Mouse (Mus musculus): ENCODE measurements around the gene Eif2ak1. TPM values are rescaled to one million over a fixed set of nuclear protein-coding genes. Genes with fewer than 3 reads are reported as not detected.

Eif2ak1 gene
- polyA plus RNA-seq, 1 experiment from 2014 or later = 32.2 TPM

- no peak overlapping the region for H3K4me2 ChIP-seq (ENCODE audit: low read depth, low read length)
- no peaks in the 10 kb centered on the region for H3K9me3 ChIP-seq (ENCODE audit: control insufficient read depth, low read length)
- H3K36me3 ChIP-seq (ENCODE audit: control insufficient read depth, insufficient read depth, low read length) = peaks cover 13% of the 10 kb centered on the region
Observed at GRCm38 (mm10) chr5:143933414-143933813, 115.8 kb downstream of the Eif2ak1 start.

GRCm38 (mm10) chr5:143933875-143934274 lies 116.3 kb downstream of the Eif2ak1 start:
- H3K27me3 ChIP-seq (replicated peaks; ENCODE audit: control insufficient read depth, insufficient read depth, low read length) = no peaks in the 10 kb centered on the region
- no peaks in the 10 kb centered on the region for H3K9me3 ChIP-seq (ENCODE audit: control insufficient read depth, low read length)
- no peak for ATAC-seq
- no peak overlapping the region for H3K9ac ChIP-seq (ENCODE audit: low read depth, low read length)
- WGBS = 77% methylated on average over 1 of the region's 1 CpGs
- no peak overlapping the region for H3K4me2 ChIP-seq (ENCODE audit: low read depth, low read length)
- no peak overlapping the region for H3K4me3 ChIP-seq (ENCODE audit: low read length)
- peaks cover 7% of the 10 kb centered on the region; the same call in 1 of the 2 replicates for H3K4me1 ChIP-seq (ENCODE audit: control insufficient read depth, insufficient read depth, low read length)
- peaks cover 13% of the 10 kb centered on the region for H3K36me3 ChIP-seq (ENCODE audit: control insufficient read depth, insufficient read depth, low read length)
- no peak overlapping the region for H3K27ac ChIP-seq (ENCODE audit: low read length)

More at GRCm38 (mm10) chr5:143933414-143933813, 115.8 kb downstream of the Eif2ak1 start:
- no peak for ATAC-seq
- Histone ChIP-seq H3K27ac (ENCODE audit: low read length) (no peak overlapping the region), H3K27me3 (replicated peaks; ENCODE audit: control insufficient read depth, insufficient read depth, low read length) (no peaks in the 10 kb centered on the region), H3K4me3 (ENCODE audit: low read length) (no peak overlapping the region), H3K9ac (ENCODE audit: low read depth, low read length) (no peak overlapping the region), H3K4me1 (ENCODE audit: control insufficient read depth, insufficient read depth, low read length) (peaks cover 7% of the 10 kb centered on the region; the same call in 1 of the 2 replicates)
- WGBS = 88% methylated on average over 11 of the region's 11 CpGs

GRCm38 (mm10) chr5:143936156-143936555 lies 118.6 kb downstream of the Eif2ak1 start:
- H3K27me3 ChIP-seq (replicated peaks; ENCODE audit: control insufficient read depth, insufficient read depth, low read length) = no peaks in the 10 kb centered on the region
- 86% methylated on average over 9 of the region's 9 CpGs for WGBS
- no peak overlapping the region for H3K4me2 ChIP-seq (ENCODE audit: low read depth, low read length)
- H3K4me3 ChIP-seq (ENCODE audit: low read length) = no peak overlapping the region
- peaks cover 7% of the 10 kb centered on the region; the same call in 1 of the 2 replicates for H3K4me1 ChIP-seq (ENCODE audit: control insufficient read depth, insufficient read depth, low read length)
- 0 out of 2 replicates have a peak, but pooled peaks cover under 1% of the 10 kb centered on the region for H3K36me3 ChIP-seq (ENCODE audit: control insufficient read depth, insufficient read depth, low read length)
- no peak overlapping the region for H3K9ac ChIP-seq (ENCODE audit: low read depth, low read length)
- H3K9me3 ChIP-seq (ENCODE audit: control insufficient read depth, low read length) = no peaks in the 10 kb centered on the region
- no peak overlapping the region for H3K27ac ChIP-seq (ENCODE audit: low read length)
- ATAC-seq = no peak

DNA sequence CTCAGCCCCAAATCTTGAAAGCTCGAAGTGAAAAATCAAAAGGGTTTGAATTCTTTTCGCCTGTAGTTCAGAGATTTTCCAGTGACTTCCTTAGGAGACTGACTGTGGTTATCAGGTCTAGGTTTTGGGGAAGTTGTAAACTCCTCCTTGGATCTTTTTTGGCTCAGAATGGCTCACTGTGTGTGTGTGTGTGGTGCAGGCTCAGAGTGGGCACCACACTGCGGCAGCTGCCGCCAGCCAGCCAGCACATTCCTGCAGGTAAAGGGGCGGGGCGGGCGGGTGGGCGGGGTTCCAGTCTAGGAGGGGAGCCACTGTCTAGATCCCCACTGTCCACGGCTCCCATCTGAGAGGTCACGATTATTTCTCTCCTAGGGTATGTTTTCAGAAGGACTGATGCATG lies 124.0 kb downstream of the Eif2ak1 start:
- H3K4me1 ChIP-seq (ENCODE audit: control insufficient read depth, insufficient read depth, low read length) = no peaks in the 10 kb centered on the region
- no peaks in the 10 kb centered on the region for H3K27me3 ChIP-seq (replicated peaks; ENCODE audit: control insufficient read depth, insufficient read depth, low read length)
- H3K9me3 ChIP-seq (ENCODE audit: control insufficient read depth, low read length) = no peaks in the 10 kb centered on the region
- H3K4me3 ChIP-seq (ENCODE audit: low read length) = no peak overlapping the region
- 16% methylated on average over 10 of the region's 10 CpGs for WGBS
- no peak overlapping the region for H3K9ac ChIP-seq (ENCODE audit: low read depth, low read length)
- H3K36me3 ChIP-seq (ENCODE audit: control insufficient read depth, insufficient read depth, low read length) = no peaks in the 10 kb centered on the region
- ATAC-seq = peak; percentile 46; the same call in 1 of the 2 replicates
- H3K4me2 ChIP-seq (ENCODE audit: low read depth, low read length) = 0 out of 2 replicates have a peak overlapping the region, but pooled peaks have one; percentile 14
- H3K27ac ChIP-seq (ENCODE audit: low read length) = no peak overlapping the region

DNA sequence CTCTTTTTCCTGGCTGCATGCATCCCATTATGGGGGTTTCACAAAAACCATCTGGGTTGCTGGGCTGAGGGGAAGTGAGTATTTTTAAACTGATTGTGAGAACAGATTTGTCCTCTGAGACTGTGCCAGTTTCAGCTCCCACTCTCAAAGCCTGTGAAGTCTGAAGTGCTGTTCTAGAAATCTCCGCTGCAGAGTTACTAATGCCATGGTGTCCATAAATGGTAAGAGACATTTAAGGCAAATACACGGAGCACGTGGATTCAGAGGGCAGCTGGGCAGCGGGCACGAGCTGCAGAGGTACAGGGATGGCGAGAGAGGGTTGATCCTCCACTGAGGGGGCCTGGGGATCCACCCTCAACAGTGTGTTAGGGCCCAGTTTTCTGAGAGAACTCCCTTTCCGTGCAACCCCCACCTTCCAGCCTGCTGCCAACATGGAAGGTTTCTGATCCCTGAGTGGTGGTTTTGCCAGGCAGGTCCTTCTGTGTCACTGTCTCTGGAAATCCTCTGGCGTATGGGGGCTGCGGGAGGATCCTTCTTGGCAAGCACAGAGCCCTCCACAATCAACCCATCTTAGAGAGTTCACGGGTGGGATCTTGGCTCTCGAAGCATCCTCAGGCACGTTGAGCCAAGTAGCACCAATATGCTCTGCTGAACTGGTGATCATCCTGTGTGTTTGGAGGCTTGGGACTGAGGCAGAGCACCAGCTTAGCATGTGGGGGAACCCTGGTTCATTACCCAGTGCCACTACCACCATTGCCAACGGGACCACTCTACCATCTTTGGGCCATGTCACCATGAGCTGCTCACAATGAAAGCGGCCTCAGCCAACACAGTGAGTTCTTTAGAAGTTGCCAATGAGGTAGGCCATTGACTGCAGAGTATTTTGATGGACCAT lies 125.9 kb downstream of the Eif2ak1 start:
- Histone ChIP-seq H3K4me3 (ENCODE audit: low read length) (no peak overlapping the region), H3K9me3 (ENCODE audit: control insufficient read depth, low read length) (no peaks in the 10 kb centered on the region), H3K4me1 (ENCODE audit: control insufficient read depth, insufficient read depth, low read length) (no peaks in the 10 kb centered on the region), H3K27ac (ENCODE audit: low read length) (no peak overlapping the region), H3K36me3 (ENCODE audit: control insufficient read depth, insufficient read depth, low read length) (no peaks in the 10 kb centered on the region), H3K4me2 (ENCODE audit: low read depth, low read length) (no peak overlapping the region), H3K27me3 (replicated peaks; ENCODE audit: control insufficient read depth, insufficient read depth, low read length) (no peaks in the 10 kb centered on the region), H3K9ac (ENCODE audit: low read depth, low read length) (no peak overlapping the region)
- ATAC-seq = no peak
- WGBS = 84% methylated on average over 14 of the region's 14 CpGs

DNA sequence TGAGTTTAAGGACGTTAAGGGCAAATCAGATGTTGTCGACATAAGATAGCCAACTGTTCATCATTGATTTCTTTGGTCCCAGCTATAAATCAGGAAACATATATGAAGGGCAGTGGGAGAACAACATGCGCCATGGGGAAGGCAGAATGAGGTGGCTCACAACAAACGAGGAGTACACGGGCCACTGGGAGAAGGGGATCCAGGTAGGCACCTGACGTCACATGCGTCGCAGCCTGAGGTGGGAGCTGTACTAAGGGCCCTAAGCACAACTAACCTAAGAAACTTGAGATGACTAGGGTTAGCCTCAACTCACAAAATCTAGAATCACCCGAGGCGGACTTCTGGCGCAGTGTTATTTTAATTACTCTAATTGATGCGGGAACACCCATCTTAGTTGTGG lies 130.8 kb downstream of the Eif2ak1 start:
- Histone ChIP-seq H3K27ac (ENCODE audit: low read length) (no peak overlapping the region), H3K4me2 (ENCODE audit: low read depth, low read length) (no peak overlapping the region), H3K9ac (ENCODE audit: low read depth, low read length) (no peak overlapping the region), H3K4me3 (ENCODE audit: low read length) (no peak overlapping the region), H3K4me1 (ENCODE audit: control insufficient read depth, insufficient read depth, low read length) (no peaks in the 10 kb centered on the region), H3K27me3 (replicated peaks; ENCODE audit: control insufficient read depth, insufficient read depth, low read length) (no peaks in the 10 kb centered on the region), H3K36me3 (ENCODE audit: control insufficient read depth, insufficient read depth, low read length) (no peaks in the 10 kb centered on the region), H3K9me3 (ENCODE audit: control insufficient read depth, low read length) (no peaks in the 10 kb centered on the region)
- WGBS = 80% methylated on average over 12 of the region's 12 CpGs
- ATAC-seq = no peak

DNA sequence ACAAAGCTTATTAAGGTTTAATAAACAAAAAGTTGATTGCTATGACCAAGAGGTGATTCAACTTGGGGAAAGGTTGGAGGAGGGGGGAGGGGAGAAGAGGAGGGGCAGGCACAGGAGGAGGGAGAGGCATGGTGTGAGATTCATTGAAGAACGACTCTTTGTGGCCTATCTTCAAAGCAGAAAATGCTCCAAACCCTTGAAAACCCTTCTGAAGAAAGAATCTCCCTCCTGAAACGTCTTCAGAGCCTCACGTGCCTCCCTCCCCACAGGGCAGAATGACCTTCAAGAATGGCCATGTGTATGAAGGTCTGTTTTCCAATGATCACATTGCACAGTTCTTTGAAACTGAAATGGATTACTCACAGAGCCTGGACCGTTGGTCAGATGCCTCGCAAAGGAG lies 132.4 kb downstream of the Eif2ak1 start:
- Histone ChIP-seq H3K4me2 (ENCODE audit: low read depth, low read length) (no peak overlapping the region), H3K9me3 (ENCODE audit: control insufficient read depth, low read length) (no peaks in the 10 kb centered on the region), H3K4me1 (ENCODE audit: control insufficient read depth, insufficient read depth, low read length) (no peaks in the 10 kb centered on the region), H3K27me3 (replicated peaks; ENCODE audit: control insufficient read depth, insufficient read depth, low read length) (no peaks in the 10 kb centered on the region), H3K9ac (ENCODE audit: low read depth, low read length) (no peak overlapping the region), H3K27ac (ENCODE audit: low read length) (no peak overlapping the region), H3K4me3 (ENCODE audit: low read length) (no peak overlapping the region), H3K36me3 (ENCODE audit: control insufficient read depth, insufficient read depth, low read length) (no peaks in the 10 kb centered on the region)
- 48% methylated on average over 5 of the region's 5 CpGs for WGBS
- ATAC-seq = no peak

Other genes with a start within 250 kb of the Eif2ak1 start
- 42.5 and 43.3 TPM in 2 replicates for gene Cyth3, start 195.3 kb upstream of the Eif2ak1 start, polyA plus RNA-seq (2015; fragmentation: Nextera tagmentation; extraction: Ambion mirVana)
- 9.9 and 10.5 TPM in 2 replicates for gene Usp42, start 85.5 kb upstream of the Eif2ak1 start, polyA plus RNA-seq (2015; fragmentation: Nextera tagmentation; extraction: Ambion mirVana)
- 0.12 and 0.15 TPM in 2 replicates for gene Ankrd61, start 79.9 kb downstream of the Eif2ak1 start, polyA plus RNA-seq (2015; fragmentation: Nextera tagmentation; extraction: Ambion mirVana)
- gene Aimp2, start 92.1 kb downstream of the Eif2ak1 start, polyA plus RNA-seq (2015; fragmentation: Nextera tagmentation; extraction: Ambion mirVana) = 123 and 135 TPM in 2 replicates
- gene Pms2, start 92.2 kb downstream of the Eif2ak1 start, polyA plus RNA-seq (2015; fragmentation: Nextera tagmentation; extraction: Ambion mirVana) = 18.2 and 20.6 TPM in 2 replicates
- gene Gm42421, start 110.4 kb downstream of the Eif2ak1 start, polyA plus RNA-seq (2015; fragmentation: Nextera tagmentation; extraction: Ambion mirVana) = 0.47 and 0.71 TPM in 2 replicates
- gene Rsph10b, start 115.2 kb downstream of the Eif2ak1 start, polyA plus RNA-seq (2015; fragmentation: Nextera tagmentation; extraction: Ambion mirVana) = 0.22 and 0.87 TPM in 2 replicates
- gene Ccz1, start 197.1 kb downstream of the Eif2ak1 start, polyA plus RNA-seq (2015; fragmentation: Nextera tagmentation; extraction: Ambion mirVana) = 74.2 and 76.7 TPM in 2 replicates
- gene Ocm, start 208.9 kb downstream of the Eif2ak1 start, polyA plus RNA-seq (2015; fragmentation: Nextera tagmentation; extraction: Ambion mirVana) = not detected in 2 replicates

All from intestine, embryonic 16.5 days (tissue).